Mouse (Mus musculus): ENCODE data around the gene Tysnd1.

DNA sequence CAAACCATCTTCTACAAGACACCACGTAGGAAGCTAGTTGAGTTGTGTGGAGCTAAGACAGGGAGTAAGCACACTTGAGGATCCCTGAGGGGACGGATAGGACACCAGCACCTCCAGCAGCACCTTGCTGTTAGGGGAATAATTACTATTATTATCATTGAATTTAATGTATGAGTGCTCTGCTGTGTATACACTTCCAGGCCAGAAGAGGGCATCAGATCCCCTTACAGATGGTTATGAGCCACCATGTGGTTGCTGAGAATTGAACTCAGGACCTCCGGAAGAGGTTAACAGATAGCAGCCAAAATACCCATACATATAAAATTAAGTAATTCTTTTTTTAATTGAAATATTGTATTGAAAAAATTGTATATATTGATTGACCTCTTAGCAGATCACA, 24.6 kb upstream of the Tysnd1 start:
- no peak for TF ChIP-seq CTCF (IDR thresholded peaks at IDR 0.05; ENCODE audit: control insufficient read depth, insufficient read depth, insufficient read length)
- no peak for TF ChIP-seq USF1 (IDR thresholded peaks at IDR 0.05; ENCODE audit: low read depth)
- TF ChIP-seq CEBPB (IDR thresholded peaks at IDR 0.05; ENCODE audit: low read depth): no peak
- TF ChIP-seq MAX (IDR thresholded peaks at IDR 0.05): no peak
- TF ChIP-seq MYOG (IDR thresholded peaks at IDR 0.05; ENCODE audit: control insufficient read depth, extremely low read depth, insufficient read length): no peak
